Mouse (Mus musculus) lung, postnatal 0 days (tissue): Measurements from ENCODE around the gene Carmil1. TPM values are rescaled to one million over a fixed set of nuclear protein-coding genes. Genes with fewer than 3 reads are reported as not detected.

ENCODE experiments used
- ATAC-seq: fragments of 200-750 bp; cut with Nextera tagmentation; 2 replicates; pipeline ENCODE4 v1.8.0; 2017; ENCODE audit warnings: moderate library complexity
- DNase-seq: peaks from one replicate; pipeline ENCODE4 v3.0.0-alpha.2; 2016; ENCODE audit warnings: low spot score
- H3K27ac ChIP-seq: fragments of 300-500 bp; sonication (generic); 2 replicates; pipeline ENCODE4 v1.5.1; 2014; ENCODE audit warnings: antibody characterized with exemption, mild to moderate bottlenecking, low read length, mixed read lengths
- H3K27me3 ChIP-seq: fragments of 300-500 bp; sonication (generic); replicated peaks from 2 replicates; pipeline ENCODE4 v1.6.1; 2014; ENCODE audit warnings: low read length, mixed read lengths; ENCODE audit not compliant: insufficient read depth
- H3K36me3 ChIP-seq: fragments of 300-500 bp; sonication (generic); 2 replicates; pipeline ENCODE4 v1.6.1; 2014; ENCODE audit warnings: low read length, mixed read lengths; ENCODE audit not compliant: insufficient read depth
- H3K4me1 ChIP-seq: fragments of 300-500 bp; sonication (generic); 2 replicates; pipeline ENCODE4 v1.6.1; 2014; ENCODE audit warnings: antibody characterized with exemption, low read depth, low read length, mixed read lengths; ENCODE audit not compliant: insufficient read depth
- H3K4me2 ChIP-seq: fragments of 300-500 bp; sonication (generic); replicated peaks from 2 replicates; pipeline ENCODE4 v1.6.1; 2014; ENCODE audit warnings: low read depth, mild to moderate bottlenecking, low read length, moderate library complexity, mixed read lengths
- H3K4me3 ChIP-seq: fragments of 300-500 bp; sonication (generic); 2 replicates; pipeline ENCODE4 v1.5.1; 2014; ENCODE audit warnings: low read depth, low read length
- H3K9ac ChIP-seq: fragments of 300-500 bp; sonication (generic); replicated peaks from 2 replicates; pipeline ENCODE4 v1.6.1; 2014; ENCODE audit warnings: low read depth, mild to moderate bottlenecking
- H3K9me3 ChIP-seq: fragments of 300-500 bp; sonication (generic); 2 replicates; pipeline ENCODE4 v1.6.1; 2016; ENCODE audit warnings: low read length, mixed read lengths
- CTCF ChIP-seq: IDR thresholded peaks from 2 replicates; pipeline ENCODE4 v1.5.1; 2016; ENCODE audit warnings: antibody characterized with exemption, mild to moderate bottlenecking
- EP300 ChIP-seq: IDR thresholded peaks from 2 replicates; pipeline ENCODE4 v1.6.1; 2016; ENCODE audit warnings: antibody characterized with exemption, mild to moderate bottlenecking, control low read depth
- WGBS: fragments of 180-500 bp; shearing (Covaris S2); extraction: QIAGEN DNeasy Blood & Tissue Kit; methylation state at CpG from one replicate; pipeline ENCODE4 v1.1.7; 2014; 5-methylcytosine and 5-hydroxymethylcytosine counted together
- polyA plus RNA-seq: library from polyadenylated mRNA; unstranded; fragments of >200 nt; fragmentation: Nextera tagmentation; extraction: Ambion mirVana; gene quantifications from 2 replicates; pipeline ENCODE4 v1.2.1, GENCODE M21; 2015

Gene Carmil1
- polyA plus RNA-seq, 1 experiment from 2014 or later = 47.5 TPM

DNA sequence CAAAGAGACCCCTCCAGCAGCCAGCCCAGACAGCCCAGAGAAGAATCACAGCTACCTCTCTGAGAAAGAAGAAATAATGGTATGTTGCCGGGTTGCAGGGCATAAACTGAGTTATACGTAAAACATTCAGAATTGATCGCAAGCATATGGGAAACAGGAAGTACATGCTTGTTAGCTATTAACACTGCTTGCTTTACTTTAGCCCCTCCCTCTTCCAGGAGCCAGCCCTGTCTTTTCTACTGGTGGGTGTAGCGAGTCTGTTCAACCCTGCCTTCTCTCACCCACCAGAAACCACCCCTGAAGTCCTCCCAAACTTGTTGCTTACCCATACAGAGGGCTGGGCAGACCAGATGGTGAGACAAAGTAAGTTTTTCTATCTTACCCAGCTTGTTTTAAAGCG is 39.4 kb downstream of the Carmil1 start:
- TF ChIP-seq CTCF (no peak), EP300 (no peak)
- no peak overlapping the region for H3K4me2 ChIP-seq
- no peak overlapping the region for H3K9ac ChIP-seq
- no peaks in the 10 kb centered on the region for H3K36me3 ChIP-seq
- no peak overlapping the region for H3K4me3 ChIP-seq
- peak overlapping the region; percentile 57 for H3K27ac ChIP-seq
- DNase-seq (peak; percentile 24), ATAC-seq (no peak)
- H3K4me1 ChIP-seq = peaks cover 33% of the 10 kb centered on the region; the same call in 1 of the 2 replicates
- WGBS = 56% methylated on average over 5 of the region's 5 CpGs
- no peaks in the 10 kb centered on the region for H3K9me3 ChIP-seq
- no peaks in the 10 kb centered on the region for H3K27me3 ChIP-seq

DNA sequence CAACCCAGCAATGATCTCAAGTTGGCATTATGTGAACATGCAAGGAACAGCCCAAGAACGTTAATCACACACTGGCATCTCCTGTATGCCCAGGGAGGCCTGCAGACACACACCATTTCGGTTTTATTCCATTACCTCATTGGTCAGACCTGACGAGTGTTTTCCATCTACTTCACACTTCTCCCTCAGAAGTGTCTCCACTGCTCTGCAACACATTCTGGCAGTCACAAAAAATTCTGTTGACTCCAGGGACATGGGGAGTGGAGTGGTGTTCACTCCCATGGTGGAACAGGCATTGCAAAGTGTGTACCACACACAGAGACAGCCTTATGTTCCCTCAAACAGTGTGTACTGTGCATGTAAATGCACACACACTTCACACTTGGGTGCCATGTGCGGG is 40.2 kb downstream of the Carmil1 start:
- 50% methylated on average over 4 of the region's 4 CpGs for WGBS
- TF ChIP-seq EP300 = peak; percentile 77
- TF ChIP-seq CTCF = no peak
- no peaks in the 10 kb centered on the region for H3K36me3 ChIP-seq
- DNase-seq (peak; percentile 82), ATAC-seq (peak; percentile 71)
- H3K27ac ChIP-seq = peak overlapping the region; percentile 69
- H3K9ac ChIP-seq = no peak overlapping the region
- H3K27me3 ChIP-seq = no peaks in the 10 kb centered on the region
- H3K4me2 ChIP-seq = no peak overlapping the region
- no peak overlapping the region for H3K4me3 ChIP-seq
- H3K9me3 ChIP-seq = no peaks in the 10 kb centered on the region
- peaks cover 30% of the 10 kb centered on the region; the same call in 1 of the 2 replicates for H3K4me1 ChIP-seq

DNA sequence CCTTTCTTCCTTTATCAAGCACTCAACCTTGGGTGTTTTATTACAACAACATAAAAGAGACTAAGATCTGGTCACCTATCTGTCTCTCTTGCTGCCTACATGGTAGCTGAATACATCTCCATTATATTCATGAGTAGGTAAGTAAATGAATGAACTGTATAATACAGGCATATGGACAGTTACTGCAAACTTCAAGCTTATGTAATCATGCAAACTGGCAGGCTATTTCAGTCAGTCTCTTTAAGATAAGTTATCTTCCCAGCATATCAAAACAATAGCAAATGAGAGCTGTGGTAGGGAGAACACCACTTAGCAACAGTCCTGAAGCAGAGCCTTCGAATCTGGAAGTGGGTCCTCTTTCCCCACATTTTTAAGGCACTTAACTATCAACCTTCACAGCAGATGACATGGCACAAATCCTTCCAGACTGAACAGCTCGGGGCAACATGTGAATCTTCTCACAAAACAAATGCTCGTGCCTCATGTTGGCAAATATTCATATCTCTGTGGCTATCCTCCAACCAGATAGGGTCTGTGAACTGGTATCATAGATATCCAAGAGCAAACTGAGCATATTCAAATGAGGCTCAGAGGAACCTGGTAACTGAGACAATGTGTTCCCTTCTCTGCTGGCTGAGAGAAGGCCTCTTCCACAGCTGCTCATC is 42.0 kb downstream of the Carmil1 start:
- WGBS = 35% methylated on average over 3 of the region's 3 CpGs
- no peak overlapping the region for H3K4me2 ChIP-seq
- no peaks in the 10 kb centered on the region for H3K36me3 ChIP-seq
- TF ChIP-seq CTCF (no peak), EP300 (no peak; the same call in 1 of the 2 replicates)
- ATAC-seq (no peak), DNase-seq (peak; percentile 34)
- no peak overlapping the region for H3K9ac ChIP-seq
- no peak overlapping the region for H3K4me3 ChIP-seq
- H3K27me3 ChIP-seq = no peaks in the 10 kb centered on the region
- H3K9me3 ChIP-seq = no peaks in the 10 kb centered on the region
- peaks cover 26% of the 10 kb centered on the region; the same call in 1 of the 2 replicates for H3K4me1 ChIP-seq
- no peak overlapping the region; the same call in 1 of the 2 replicates for H3K27ac ChIP-seq

DNA sequence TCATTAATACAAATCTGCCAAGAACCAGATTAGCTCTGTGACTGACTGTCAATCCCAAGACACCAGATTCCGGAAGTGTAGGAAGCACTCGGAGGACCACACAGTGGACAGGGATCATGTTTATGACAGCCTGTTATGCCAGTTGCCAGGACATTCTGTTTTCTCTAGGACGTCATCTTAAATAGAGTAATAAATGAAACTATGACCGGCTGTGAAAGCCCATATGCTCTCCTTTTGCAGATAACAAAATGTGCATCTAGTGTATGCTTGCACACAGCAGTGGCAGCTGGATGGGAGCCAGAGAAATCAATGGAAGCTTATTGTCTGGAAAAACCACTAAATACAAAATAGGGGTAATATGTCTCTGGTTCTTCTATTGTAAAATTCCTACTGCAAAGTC is 43.9 kb downstream of the Carmil1 start:
- TF ChIP-seq CTCF (no peak), EP300 (peak; percentile 57; the same call in 1 of the 2 replicates)
- Histone ChIP-seq H3K9me3 (no peaks in the 10 kb centered on the region), H3K4me2 (no peak overlapping the region), H3K36me3 (no peaks in the 10 kb centered on the region), H3K9ac (no peak overlapping the region), H3K27me3 (no peaks in the 10 kb centered on the region), H3K27ac (no peak overlapping the region), H3K4me3 (no peak overlapping the region), H3K4me1 (peaks cover 20% of the 10 kb centered on the region; the same call in 1 of the 2 replicates)
- ATAC-seq (peak; percentile 23; the same call in 1 of the 2 replicates), DNase-seq (peak; percentile 52)
- 47% methylated on average over 4 of the region's 4 CpGs for WGBS

DNA sequence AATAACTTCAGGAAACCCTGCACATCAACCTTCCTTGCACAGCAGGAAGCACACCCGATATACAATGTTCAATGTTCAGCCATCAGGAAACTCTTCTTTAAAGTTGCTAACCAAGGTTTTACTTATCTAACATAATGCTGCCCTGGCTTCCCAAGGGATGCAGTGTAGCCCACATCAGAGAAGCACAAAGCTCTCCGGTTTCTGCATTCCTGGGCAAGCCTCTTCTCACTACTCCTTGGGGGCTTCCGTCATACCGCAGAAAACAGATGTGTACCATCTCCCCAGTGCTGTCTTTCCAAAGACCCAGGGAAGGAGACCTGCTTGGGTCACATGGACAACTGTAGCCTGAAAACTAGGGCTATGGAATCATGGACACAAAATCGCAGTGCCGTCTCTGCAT is 47.8 kb downstream of the Carmil1 start:
- Histone ChIP-seq H3K4me3 (no peak overlapping the region), H3K27me3 (no peaks in the 10 kb centered on the region), H3K9ac (no peak overlapping the region), H3K4me1 (0 out of 2 replicates have a peak, but pooled peaks cover 3% of the 10 kb centered on the region), H3K4me2 (no peak overlapping the region), H3K27ac (no peak overlapping the region), H3K9me3 (no peaks in the 10 kb centered on the region), H3K36me3 (no peaks in the 10 kb centered on the region)
- ATAC-seq (no peak), DNase-seq (no peak)
- TF ChIP-seq EP300 (no peak), CTCF (no peak)
- 64% methylated on average over 6 of the region's 6 CpGs for WGBS

DNA sequence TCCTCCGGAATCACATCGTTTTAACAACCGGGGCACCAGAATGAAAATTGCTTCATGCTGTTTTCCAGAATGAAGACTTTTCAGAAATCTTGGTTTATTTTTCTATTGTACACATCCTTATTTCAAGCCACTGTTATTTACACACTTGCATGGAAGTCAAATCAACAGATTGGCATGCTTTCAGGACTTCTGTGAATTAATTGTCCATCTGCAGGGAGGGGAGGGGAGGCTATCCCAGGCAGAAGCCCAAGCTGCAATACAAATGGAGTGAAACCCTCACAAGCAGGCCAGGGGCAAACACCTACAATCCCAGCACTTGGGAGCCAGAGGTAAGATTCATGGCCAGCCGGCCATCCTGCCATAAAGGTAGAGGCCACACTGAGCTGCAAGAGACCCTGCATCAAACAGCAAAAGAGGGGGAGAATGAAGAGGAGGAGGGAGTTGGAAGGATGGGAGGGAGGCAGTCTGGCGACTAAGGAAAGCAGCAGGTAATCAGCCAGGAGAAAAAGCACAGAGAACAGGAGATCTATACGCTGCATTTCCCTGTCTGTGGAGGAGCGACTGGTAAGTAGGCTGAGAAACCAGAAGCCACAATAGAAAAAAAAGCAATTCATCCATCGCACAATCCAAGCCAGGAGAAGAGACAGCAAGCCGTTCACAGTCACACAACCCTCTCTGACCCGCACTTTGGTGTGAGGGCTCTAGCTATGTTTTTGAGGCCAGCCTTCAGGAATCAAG is 48.7 kb downstream of the Carmil1 start:
- TF ChIP-seq EP300 (no peak), CTCF (no peak)
- H3K27me3 ChIP-seq = no peaks in the 10 kb centered on the region
- no peak overlapping the region for H3K27ac ChIP-seq
- 0 out of 2 replicates have a peak, but pooled peaks cover 3% of the 10 kb centered on the region for H3K4me1 ChIP-seq
- H3K4me2 ChIP-seq = no peak overlapping the region
- DNase-seq (no peak), ATAC-seq (no peak)
- H3K4me3 ChIP-seq = no peak overlapping the region
- no peaks in the 10 kb centered on the region for H3K36me3 ChIP-seq
- no peaks in the 10 kb centered on the region for H3K9me3 ChIP-seq
- H3K9ac ChIP-seq = no peak overlapping the region
- WGBS = 76% methylated on average over 10 of the region's 10 CpGs
